Mouse (Mus musculus): ENCODE measurements at regions not wholly inside any gene's neighbourhood (a gene's known extent, or its start where the extent isn't known, plus 50 kb on each side); places are given as distances from the start of the nearest gene placed in this dataset.
A peak's percentile ranks its signal among the peaks of the same experiment; 100 is the strongest.

DNA sequence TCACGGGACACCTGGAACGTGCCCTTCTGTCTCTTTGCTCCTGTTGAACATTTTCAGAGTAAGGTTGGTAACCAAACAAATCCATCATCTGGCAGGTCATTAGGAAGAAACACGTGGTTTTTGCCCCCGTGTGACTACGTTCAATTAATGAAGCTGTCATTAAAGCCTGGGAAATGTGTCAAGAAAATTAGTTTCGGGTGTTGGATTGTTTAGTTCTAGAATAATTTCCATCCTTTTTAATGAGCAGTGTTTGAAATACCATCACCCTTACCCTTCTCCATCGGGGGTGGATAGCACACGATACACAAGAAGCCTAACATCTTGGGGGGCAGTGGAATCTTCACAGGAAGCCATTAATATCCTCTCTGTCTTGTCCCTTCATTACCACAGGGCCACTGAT, 107.7 kb downstream of the Far1 start:
- DNase-seq = no peak

DNA sequence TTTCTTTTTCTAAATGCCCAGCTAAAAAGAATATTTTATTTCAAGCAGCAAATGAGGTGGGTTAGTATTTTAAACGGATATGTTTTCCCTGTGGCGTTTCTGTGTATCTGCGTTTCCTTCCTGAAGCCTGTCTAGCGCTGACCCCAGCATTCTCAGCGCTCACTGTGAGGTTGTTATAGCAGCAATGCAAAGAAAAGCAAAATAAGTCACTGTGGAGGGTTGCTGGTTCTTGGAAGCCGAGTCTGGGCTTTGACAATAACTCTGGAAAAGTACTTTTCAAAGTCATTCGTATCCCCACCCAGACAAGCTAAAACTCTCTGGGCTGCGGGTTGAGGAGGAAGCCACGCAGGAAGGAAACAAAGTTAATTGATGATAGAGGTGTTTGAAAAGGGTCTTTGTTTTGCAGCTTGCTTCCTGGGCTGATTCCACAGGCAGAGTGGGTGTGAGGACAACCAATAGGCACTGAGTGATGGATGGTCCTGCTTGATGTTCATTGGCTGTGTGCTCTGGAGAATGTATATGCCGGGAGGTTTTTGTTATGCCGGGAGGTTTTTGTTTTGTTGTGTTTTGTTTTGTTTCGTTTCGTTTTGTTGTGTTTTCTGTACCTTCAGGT, 108.4 kb downstream of the Far1 start:
- no peak for DNase-seq

DNA sequence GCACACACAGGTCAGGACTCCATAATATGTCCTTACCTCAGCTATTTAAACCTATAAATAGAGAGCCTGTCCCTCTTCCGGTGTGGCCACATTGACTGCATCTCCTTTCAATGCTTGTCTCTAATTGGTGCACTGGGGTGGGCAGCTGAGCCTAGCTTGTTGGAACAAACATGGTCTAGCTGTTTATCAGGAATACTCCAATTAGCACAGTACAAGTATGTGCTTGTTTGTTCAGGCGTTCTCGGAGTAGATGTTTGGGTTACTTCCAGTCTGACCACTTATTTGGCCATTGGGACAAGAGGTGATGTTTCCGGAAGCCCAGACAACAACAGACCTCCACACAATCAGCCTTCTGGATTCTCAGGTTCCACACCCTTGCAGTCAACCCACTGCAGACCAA, 109.7 kb downstream of the Far1 start:
- no peak for DNase-seq

DNA sequence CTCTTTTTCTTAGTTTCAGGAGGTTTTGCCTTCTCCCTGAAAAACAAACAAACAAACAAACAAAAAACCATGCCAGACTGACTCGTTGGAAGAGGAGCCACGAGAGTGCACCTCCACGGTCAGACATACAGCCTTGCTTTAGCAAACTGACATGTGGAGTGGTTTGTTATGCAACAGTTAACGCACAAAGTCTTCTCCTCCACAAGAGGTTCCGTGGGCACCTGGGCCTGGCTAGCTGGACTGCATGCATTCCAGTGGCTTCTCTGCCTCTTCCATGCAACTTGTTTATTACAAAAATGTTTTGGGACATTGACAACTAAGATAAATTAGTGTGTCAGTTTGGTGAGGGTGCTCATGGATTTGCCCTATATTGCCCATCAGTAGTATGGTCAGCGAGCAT, 110.3 kb downstream of the Far1 start:
- no peak for DNase-seq

DNA sequence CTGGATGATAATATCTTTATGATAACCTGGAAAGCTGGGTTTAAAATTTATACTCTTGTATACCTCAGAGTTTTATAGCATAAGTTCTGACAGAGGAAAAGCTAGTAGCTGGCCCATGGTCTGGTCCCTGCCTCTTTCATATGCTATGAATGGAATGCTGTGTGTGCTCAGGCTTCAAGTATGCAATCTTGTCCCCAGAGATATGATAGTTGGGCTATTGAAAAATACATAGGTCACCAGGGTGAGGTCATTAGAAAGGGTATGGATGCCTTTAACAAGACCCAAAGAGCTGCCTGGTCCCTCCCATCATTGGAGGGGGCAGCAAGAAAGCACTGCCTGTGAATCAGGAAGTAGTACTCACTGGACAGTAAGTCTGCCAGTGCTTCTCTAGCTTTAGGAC, 113.1 kb downstream of the Far1 start:
- DNase-seq = no peak

DNA sequence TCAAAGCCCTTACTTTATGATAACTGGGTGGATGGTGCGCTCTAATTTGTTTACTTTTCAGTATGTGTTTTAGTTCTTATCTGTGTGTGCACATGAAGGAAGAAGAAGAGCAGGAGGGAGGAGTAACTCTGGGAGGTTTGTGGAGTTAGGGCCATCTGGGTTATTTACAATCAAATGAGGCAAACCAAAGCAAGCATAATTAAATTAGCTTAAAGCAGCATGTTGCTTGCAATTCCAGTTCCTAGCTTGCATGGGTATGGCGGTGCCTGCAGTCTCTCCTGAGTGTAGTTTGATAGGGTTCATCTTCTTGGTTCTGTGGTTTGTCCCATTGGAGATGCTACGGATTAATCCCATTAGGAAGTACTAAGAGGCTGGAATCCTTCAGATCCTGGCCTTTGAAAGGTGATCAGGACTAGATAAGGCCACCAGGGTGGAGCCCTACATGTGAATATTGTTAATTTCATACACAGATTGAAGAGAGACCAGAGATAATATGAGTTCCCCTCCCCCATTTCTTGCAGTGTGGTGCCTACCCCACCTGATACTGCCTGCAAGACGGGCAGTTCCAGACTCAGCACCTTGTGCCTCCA, 123.5 kb downstream of the Far1 start:
- DNase-seq = no peak

DNA sequence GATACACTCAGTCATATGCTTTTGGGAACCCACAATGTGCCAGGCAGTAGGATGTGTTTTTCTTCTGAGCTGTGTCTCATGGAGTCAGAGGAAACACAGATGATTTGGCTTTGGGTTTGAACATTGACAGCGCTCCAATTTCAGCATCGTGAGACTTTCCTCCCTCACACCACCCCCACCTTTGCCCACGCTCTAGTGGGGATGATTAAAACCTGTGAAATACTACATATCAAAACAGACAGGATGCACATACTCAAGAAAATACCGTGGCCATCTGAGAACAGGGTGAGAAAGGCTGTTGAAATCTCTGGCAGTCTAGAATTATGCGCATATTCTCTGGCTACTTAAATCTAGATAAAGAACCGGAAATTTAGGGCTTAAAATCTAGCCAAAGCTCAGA, 124.5 kb downstream of the Far1 start:
- DNase-seq = no peak

DNA sequence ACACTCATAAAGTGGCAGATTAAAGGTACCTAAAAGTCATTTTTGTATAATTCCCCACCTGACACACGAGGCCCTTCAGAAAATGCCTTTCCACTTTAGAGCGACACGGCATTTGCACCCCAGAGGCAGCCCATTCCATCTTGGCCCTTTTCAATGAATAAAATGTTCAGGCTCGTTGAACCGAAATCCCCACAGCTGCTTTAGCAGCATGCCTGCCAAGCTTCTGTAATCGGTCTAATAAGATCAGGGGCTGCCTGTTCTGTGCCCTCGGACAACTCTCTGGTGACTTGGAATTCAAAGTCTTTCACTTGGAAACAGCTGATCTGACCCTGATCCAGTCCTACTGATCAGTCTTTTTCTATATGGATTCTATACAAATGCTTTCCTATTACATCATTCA, 123.3 kb upstream of the Spon1 start:
- no peak for DNase-seq

DNA sequence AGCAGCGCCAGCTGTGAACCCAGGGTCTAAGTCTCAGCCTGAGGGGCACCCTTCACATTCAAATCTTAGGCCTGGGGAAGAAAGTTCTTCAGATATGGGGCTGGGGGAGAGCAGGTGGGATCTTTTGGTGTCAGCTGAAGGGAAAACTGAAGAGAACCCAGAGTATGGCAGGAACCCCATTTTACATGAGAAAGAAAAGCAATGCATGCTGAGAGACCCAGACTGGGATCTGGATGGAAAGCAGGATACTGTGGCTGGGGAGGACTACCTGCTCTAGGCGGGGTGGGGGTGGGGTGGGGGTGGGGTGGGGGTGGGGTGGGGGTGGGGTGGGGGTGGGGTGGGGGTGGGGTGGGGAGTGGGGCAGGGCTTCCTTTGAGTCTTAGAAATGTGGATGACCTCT, 115.2 kb upstream of the Spon1 start:
- DNase-seq = no peak

DNA sequence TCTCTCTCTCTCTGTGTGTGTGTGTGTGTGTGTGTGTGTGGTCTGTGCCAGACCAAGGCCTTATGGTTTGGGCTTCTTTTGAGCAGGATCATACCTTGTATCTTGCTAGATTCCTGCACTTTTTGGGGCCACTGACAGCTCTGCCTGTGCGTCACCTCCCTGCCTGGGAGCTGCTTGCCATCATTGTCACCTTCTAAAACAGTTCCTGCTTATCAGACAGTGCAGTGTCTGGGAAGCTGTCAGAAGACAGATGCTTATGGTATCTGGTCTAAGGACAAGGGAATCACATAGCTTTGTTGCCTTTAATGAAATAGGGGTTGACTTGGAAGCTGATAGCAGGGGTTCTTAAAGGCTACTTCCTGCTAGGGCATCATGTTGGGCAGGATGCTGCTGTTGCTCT, 114.1 kb upstream of the Spon1 start:
- DNase-seq = no peak

DNA sequence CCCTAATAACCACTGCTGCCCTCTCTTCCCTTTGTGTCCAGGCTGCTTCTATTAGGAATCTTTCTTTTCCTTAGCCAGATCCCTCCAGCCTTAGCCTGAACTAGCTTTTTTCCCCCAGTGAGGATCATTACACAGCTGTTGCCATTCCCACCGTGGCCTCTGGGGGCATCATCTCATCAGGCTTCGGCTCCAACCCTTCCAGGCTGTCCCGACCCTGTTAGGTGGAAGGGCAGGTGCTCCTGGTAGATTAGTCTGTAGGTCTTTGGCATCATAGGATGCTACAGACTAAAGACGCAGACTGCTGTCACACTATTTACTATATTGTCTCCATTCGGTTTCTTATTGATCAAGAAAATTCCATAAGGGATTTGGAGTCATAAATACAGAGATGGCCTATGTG, 112.7 kb upstream of the Spon1 start:
- DNase-seq = peak; percentile 58

DNA sequence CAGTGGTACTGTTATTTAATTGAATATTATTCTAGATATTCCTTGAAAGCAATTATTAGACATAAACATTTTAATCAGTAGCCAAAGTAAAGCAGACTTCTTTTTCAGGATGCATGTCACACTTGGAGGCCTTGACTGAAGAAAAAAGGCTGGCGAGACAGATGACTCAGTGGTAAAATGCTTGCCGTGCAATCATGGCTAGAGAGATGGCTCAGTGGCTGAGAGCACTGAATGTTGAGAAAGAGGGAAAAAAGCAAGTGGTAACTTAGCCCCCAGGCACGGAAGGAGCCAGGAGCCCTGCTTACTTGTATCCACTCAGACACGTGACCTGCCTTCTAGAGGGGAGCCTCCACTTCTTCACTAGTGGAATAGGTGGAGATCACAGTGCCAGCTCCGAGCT, 110.5 kb upstream of the Spon1 start:
- peak; percentile 5 for DNase-seq

DNA sequence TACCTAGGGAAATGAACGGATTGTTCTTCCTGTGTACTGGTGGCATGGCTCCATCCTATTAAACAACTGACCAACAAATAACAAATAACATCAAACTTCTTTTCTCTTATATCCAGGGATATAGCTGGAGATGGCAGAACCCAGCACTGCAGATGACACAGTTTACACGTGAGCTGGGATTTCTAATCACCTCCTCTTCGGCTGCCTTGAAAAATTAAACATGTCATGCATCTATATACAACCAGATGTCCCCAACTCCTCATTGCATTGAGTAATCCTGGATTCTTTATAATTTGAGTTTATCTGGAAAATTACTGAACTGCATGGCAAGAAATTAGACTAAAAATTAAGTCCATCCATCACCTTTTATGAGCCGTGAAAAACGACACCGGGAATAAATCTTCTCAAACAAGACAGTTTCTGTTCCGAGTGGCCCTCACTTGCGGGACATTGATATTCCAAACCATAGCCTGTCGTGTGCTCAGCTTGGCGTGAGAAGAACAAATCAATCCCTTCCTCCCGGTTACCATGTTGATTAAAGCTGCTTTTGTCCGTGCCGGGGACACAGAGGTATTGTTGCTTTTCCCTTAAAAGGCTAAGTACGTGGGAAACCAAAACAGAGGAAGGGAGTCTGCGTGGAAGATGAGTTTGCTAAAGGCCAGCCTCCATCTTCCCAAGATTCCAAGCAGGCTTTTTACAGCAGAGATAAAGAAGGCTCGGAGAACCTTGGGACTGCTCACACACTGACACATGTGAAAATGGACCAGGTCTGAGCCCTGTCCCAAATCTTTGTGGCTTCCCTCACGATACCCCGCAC, 92.8 kb upstream of the Spon1 start:
- DNase-seq = no peak

DNA sequence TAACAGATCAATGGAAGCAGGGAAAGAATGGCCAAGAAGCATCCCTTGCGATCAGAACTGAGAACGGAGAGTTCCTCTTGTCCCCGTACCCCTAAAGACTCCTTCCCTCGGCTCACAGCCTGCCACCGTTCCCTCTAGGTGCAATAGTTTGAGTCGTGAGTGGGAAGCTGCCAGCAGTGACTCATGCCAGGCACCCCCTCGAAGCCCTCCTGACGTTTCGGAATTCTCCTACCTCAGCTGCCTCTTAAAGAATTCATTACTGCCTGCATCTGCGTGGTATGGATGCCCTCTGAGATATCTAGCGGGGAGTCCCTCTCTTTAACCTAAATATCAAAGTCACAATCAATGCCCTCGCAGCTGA, 92.2 kb upstream of the Spon1 start:
- DNase-seq = no peak

DNA sequence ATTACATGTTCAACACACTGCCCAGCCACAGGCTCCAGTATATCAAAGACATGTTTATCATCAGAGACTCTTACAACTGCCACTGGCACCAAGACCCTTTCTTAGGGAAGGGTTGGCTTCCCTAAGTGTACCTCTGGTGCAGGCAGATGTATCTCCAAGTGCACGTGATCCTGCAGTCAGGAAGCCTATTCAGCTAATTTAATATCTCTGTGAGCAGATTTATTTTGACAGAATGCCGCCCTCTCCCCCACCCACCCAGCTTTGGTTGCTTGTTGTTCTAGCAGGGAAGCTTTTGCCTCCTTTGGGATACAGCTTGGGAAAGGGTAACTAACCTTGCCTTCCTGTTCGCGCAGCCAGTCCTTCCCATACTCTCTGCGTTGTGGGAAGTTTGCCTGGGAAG, 83.5 kb upstream of the Spon1 start:
- DNase-seq = no peak

DNA sequence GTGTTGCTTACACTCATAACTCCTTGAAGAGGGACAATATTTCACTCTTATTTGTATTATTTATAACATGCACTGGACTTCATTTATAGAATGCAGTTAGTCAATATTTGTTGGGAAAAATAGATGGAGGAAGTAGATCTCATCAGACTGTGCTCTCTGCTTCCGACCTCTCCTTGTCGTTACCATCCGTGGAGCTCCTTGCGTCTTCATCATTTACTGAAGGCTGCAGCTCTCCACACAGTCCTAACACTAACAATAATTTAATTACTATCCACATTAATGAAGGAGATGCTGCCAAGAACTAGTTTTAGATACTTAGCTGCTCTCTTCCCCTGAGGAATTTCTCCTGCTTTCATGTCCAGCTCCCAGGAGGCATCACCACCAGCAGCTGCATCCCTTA, 80.4 kb upstream of the Spon1 start:
- no peak for DNase-seq

DNA sequence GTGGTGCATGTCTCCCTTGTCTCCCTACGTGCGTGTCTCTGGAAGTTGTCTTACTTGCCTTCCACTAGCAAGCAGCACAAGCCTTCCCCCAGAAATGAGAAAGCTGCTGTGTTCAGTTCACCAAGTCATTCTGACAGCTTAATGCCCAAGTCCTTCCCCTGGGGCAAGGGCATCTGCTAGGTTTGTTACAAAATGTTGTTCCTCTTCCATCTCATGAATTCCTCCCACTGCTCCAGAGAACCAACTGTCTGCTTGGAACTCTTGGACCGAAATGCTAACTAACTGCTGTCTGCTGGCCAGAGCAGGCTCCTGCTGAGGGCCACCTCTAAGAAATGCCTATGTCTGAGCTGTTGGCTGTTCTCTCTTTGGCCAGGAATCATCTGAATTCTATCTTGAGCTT, 79.3 kb upstream of the Spon1 start:
- no peak for DNase-seq

DNA sequence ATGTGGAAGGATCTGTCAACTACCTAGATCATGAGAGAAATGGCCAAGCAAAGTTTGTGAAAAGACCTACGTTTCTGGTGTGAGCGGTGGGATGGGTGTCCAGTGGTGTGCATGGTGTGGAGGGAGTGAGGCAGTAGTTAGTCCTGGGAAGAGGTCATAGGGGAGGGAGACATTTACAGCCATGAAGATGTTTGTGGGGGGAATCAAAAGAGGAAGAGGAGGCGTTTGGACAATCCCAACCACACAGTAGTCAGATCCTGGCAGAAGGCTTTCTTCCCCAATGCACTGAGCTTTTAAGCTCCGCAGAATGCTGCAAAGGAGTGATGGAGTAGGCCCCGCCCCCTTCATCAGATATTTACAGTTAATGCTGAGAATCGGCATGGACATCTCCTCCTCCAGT, 78.2 kb upstream of the Spon1 start:
- no peak for DNase-seq

DNA sequence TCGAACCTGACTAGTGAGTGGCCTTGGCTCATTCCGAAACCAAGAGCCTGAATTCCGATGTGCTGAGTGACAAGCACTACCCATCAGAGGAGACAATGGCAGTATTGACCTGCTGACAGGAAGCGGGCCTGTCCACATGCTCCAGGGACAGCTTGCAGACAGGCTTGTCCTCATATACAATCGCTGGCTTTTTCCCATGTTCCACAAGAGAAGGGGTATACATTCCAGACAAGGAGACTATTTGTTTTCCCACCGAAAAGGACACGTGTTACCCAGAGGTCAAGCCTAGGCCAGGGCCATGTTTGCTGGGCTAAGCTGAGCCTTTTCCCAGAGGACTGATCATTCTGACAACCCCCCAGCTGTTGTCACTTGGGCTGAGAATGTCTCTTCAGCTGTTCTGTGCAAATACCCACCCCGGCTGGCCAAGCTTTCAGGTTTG, 77.5 kb upstream of the Spon1 start:
- DNase-seq = no peak

DNA sequence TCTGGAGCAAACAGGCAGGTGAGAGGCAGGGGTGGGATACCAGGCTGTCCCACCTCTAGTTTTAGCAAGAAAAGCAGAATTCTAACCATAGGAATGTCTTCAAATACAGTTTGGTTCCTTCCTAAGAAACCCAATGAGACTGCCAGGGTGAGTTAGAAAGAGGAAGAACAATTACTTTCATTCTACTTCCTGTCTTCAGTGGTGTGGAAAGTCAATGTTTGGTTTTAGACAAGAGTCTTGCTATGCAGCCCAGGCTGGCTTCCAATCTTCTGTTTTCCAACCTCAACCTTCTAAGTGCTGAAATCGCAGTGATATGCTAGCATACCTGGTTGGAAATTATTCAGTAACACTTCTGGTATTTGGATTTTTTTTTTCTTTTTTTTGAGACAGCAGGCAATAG, 77.1 kb upstream of the Spon1 start:
- DNase-seq = no peak

DNA sequence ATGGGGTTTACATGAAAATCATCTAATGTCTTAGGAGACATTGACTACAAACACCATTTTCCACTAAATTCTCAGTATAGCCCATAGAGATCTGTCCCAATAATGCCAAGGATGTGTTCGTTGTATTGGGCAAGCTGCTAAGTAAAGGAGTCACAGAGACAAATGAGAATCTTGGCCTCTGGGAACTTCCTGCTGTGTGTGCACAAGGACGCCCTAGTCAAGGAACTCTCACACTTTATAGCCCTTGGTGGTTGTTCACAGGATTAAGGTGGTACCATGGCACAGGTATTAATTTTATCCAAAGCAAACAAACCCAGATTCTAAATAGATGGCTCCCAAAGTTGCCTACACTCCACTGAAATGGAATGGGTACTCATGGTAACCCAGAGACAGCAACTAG, 76.7 kb upstream of the Spon1 start:
- no peak for DNase-seq

DNA sequence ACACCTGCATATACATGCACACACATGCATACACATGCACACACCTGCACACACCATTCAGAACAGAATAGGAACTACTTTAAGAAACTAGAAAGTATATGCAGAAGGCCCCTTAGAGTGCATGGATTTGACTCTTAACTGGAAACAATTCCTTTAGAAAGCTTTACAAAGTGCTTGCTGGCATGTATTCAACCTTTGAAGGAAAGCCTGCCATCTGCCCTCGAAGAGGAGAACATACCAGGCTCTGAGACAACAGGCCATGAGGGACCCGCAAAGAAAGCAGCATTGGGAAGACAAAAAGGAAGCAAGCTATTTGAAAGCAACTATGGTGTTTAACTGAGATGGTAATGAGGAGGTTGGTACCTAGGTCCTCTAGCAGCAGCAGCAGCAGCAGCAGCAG, 74.0 kb upstream of the Spon1 start:
- DNase-seq = no peak

DNA sequence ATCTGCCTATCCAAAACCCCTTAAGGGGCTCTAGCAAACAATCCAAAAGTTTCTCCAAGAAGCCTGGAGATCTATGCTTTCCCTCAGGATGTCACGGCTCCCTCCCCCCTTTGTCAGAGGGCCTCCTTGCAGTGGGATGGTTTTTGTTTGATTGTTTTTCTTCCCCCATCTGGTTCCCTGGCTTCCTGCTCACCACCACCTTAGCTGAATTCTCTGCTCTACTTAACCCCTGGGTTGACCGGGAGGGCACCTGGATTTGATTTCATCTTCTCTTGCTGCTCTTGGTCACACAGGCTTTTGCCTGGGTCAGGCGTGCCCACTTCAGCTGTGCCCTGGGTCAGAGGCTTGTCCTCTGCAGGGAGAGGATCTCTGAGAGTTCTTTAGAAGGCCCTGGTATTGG, 72.3 kb upstream of the Spon1 start:
- DNase-seq = no peak

DNA sequence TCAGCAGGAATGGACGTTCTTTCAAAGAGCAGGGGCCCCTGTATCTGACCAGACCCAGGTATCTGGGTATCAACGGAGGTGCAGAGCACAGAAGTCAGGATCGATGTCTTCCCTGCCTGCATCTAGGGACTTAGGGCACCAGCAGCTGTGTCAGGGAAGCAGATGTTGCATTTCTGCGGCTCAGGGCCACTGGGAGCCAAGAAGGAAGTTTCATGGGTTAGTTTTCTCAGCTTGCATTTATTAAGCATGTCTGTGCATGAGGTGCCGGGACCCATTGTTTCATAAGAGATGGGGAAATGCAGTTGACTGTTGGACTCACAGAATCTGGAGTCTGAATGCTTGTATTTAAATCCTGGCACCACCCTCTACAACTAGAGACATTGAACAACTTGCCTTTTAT, 71.3 kb upstream of the Spon1 start:
- DNase-seq = no peak

Data from adrenal gland, postnatal 25 days (tissue).